Mouse (Mus musculus) neural tube, embryonic 14.5 days (tissue): ENCODE measurements at regions not wholly inside any gene's neighbourhood (a gene's known extent, or its start where the extent isn't known, plus 50 kb on each side); places are given as distances from the start of the nearest gene placed in this dataset.

Experiments
- ATAC-seq: fragments of 200-750 bp; cut with Nextera tagmentation; 2 replicates; pipeline ENCODE4 v1.8.0; 2017; ENCODE audit warnings: low read depth, mild to moderate bottlenecking, moderate TSS enrichment, moderate library complexity
- H3K27ac ChIP-seq: fragments of 300-500 bp; sonication (generic); 2 replicates; pipeline ENCODE4 v1.5.1; 2014; ENCODE audit warnings: low read depth, mild to moderate bottlenecking, control low read depth, low read length, moderate library complexity, mixed read lengths
- H3K27me3 ChIP-seq: fragments of 300-500 bp; sonication (generic); 2 replicates; pipeline ENCODE4 v1.6.1; 2014; ENCODE audit warnings: low read length; ENCODE audit not compliant: control insufficient read depth, insufficient read depth
- H3K36me3 ChIP-seq: fragments of 300-500 bp; sonication (generic); 2 replicates; pipeline ENCODE4 v1.6.1; 2014; ENCODE audit warnings: low read length, mixed read lengths; ENCODE audit not compliant: control insufficient read depth, insufficient read depth
- H3K4me1 ChIP-seq: fragments of 300-500 bp; sonication (generic); 2 replicates; pipeline ENCODE4 v1.6.1; 2014; ENCODE audit warnings: low read length; ENCODE audit not compliant: control insufficient read depth, insufficient read depth
- H3K4me2 ChIP-seq: fragments of 300-500 bp; sonication (generic); 2 replicates; pipeline ENCODE4 v1.6.1; 2014; ENCODE audit warnings: mild to moderate bottlenecking, low read depth, low read length, control low read depth
- H3K4me3 ChIP-seq: fragments of 300-500 bp; sonication (generic); 2 replicates; pipeline ENCODE4 v1.5.1; 2014; ENCODE audit warnings: low read depth, low read length, control low read depth, mixed read lengths
- H3K9ac ChIP-seq: fragments of 300-500 bp; sonication (generic); replicated peaks from 2 replicates; pipeline ENCODE4 v1.6.1; 2014; ENCODE audit warnings: low read depth, mild to moderate bottlenecking, control low read depth, low read length, mixed read lengths
- H3K9me3 ChIP-seq: fragments of 300-500 bp; sonication (generic); 2 replicates; pipeline ENCODE4 v1.6.1; 2016; ENCODE audit warnings: low read length; ENCODE audit not compliant: control insufficient read depth
- WGBS: fragments of 180-500 bp; shearing (Covaris S2); extraction: QIAGEN DNeasy Blood & Tissue Kit; methylation state at CpG from one replicate; pipeline ENCODE4 v1.1.7; 2014; 5-methylcytosine and 5-hydroxymethylcytosine counted together

DNA sequence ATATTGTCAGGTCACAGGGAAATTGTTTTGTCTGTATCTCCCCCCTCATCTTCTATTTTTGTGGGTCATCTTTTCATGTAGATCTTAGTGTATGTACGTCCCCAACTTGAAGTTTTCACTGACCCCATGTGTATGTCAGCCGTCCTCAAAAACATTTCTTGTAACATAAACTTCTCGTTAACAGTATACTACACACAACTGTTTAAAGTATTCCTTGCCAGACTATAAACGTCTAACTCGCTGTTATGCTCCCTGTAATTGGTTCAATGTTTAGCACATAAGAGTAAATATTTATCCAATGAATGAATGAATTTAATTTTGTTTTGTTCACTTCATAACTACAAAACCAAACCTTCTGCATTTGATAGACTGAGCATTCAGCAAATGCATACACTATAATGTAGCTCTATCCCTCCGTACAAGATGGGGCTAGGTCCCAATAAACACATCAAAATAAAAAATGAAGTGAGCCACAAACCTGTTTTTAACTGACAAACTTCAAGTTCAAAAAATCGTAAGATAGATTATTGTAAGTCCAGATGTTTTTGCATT, 67.3 kb downstream of the Mgst1 start:
- 92% methylated on average over 7 of the region's 7 CpGs for WGBS
- Histone ChIP-seq H3K4me1 (no peaks in the 10 kb centered on the region), H3K4me3 (no peak overlapping the region), H3K9me3 (no peaks in the 10 kb centered on the region), H3K9ac (no peak overlapping the region), H3K27me3 (no peaks in the 10 kb centered on the region), H3K27ac (no peak overlapping the region), H3K4me2 (no peak overlapping the region), H3K36me3 (no peaks in the 10 kb centered on the region)
- ATAC-seq: no peak

GRCm38 (mm10) chr6:138215189-138215588, 75.1 kb downstream of the Mgst1 start:
- Histone ChIP-seq H3K9ac (no peak overlapping the region), H3K4me3 (no peak overlapping the region), H3K27ac (no peak overlapping the region), H3K9me3 (no peaks in the 10 kb centered on the region), H3K27me3 (no peaks in the 10 kb centered on the region), H3K36me3 (no peaks in the 10 kb centered on the region), H3K4me1 (no peaks in the 10 kb centered on the region), H3K4me2 (no peak overlapping the region)
- no peak for ATAC-seq

DNA sequence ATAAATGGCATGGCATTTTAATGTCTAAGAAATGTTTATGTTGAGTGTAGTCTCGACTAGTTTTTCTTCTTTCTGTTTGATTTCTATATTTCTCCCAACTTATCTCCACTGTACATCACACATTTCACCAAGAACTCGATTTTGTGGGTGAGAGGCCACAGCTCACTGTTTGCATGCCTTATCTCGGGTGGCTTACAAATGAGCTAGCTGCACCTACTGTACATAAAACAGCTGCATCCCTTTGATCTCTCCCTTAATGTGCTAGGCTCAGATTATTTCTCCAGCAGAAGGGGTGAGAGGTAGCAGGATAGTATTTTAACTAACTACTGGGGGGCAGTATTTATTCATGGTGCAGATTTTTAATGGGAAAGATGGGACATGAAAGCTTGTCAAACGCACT, 92.3 kb downstream of the Mgst1 start:
- no peak for ATAC-seq
- Histone ChIP-seq H3K27me3 (no peaks in the 10 kb centered on the region), H3K9ac (no peak overlapping the region), H3K4me1 (no peaks in the 10 kb centered on the region), H3K27ac (no peak overlapping the region), H3K9me3 (no peaks in the 10 kb centered on the region), H3K4me3 (no peak overlapping the region), H3K36me3 (no peaks in the 10 kb centered on the region), H3K4me2 (no peak overlapping the region)
- WGBS: 75% methylated on average over 4 of the region's 4 CpGs

DNA sequence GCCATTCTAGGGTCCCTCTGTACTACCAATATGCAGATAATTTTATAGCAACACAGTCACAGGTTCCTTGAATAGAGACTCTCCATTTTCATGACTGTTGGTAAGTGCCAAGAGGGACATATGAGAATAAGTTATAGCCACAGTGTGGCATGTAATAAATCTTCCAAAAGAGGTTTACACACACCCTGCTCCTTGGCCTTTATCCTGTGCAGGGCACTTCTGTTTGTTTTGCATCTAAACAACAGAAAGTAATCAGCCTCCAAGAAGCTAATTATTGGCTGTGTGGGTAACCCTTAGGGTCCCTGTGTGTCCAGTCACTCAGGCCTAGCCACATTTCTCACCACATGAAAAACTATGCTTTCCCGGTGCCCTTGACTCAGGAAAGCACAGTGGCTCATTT, 102.7 kb downstream of the Mgst1 start:
- WGBS: 13% methylated on average over 1 of the region's 1 CpGs
- Histone ChIP-seq H3K9me3 (no peaks in the 10 kb centered on the region), H3K36me3 (no peaks in the 10 kb centered on the region), H3K4me1 (no peaks in the 10 kb centered on the region), H3K27ac (no peak overlapping the region), H3K9ac (no peak overlapping the region), H3K4me2 (no peak overlapping the region), H3K27me3 (no peaks in the 10 kb centered on the region), H3K4me3 (no peak overlapping the region)
- peak; percentile 71 for ATAC-seq

DNA sequence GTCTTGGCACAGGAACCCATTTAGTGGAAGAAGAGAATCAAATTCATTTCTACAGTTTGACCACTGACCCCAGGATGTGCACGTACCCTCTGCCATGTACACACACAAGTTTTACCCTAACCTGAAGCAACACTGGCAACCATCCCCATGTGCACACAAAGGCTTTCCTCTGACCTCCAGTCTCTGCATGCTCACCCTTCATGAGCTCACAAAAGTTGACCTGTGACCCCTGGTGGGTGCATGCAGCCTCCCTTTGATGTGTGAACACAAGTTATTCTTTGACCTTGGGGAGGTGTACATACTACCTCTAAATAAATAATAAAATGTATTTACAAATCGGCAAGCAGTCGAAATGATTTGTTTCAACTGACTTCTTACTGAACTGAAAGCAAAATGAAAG, 126.6 kb downstream of the Mgst1 start:
- 91% methylated on average over 3 of the region's 3 CpGs for WGBS
- Histone ChIP-seq H3K9me3 (no peaks in the 10 kb centered on the region), H3K27ac (no peak overlapping the region), H3K4me3 (no peak overlapping the region), H3K9ac (no peak overlapping the region), H3K27me3 (no peaks in the 10 kb centered on the region), H3K4me1 (no peaks in the 10 kb centered on the region), H3K36me3 (no peaks in the 10 kb centered on the region), H3K4me2 (no peak overlapping the region)
- ATAC-seq: no peak
